Mouse (Mus musculus): ENCODE measurements around the gene Lyrm4.
A peak's percentile ranks its signal among the peaks of the same experiment; 100 is the strongest.
"Not testable (repeated sequence)": the region's sequence is repeated elsewhere in the genome, so short reads cannot be mapped to it uniquely, and the experiment has no call there.

The Lyrm4 gene

GRCm38 (mm10) chr13:35994067-35994466 is 123.3 kb downstream of the Lyrm4 start:
- DNase-seq (ENCODE audit: low spot score) = no peak

GRCm38 (mm10) chr13:35991185-35991584 is 126.1 kb downstream of the Lyrm4 start:
- DNase-seq (ENCODE audit: low spot score) = not testable (repeated sequence)

- DNase-seq (ENCODE audit: low spot score) = no peak
Observed at GRCm38 (mm10) chr13:35989329-35989728, 128.0 kb downstream of the Lyrm4 start.

- DNase-seq (ENCODE audit: low spot score) = no peak
Observed at GRCm38 (mm10) chr13:35982985-35983384, 134.3 kb downstream of the Lyrm4 start.

GRCm38 (mm10) chr13:35980471-35980870 is 136.9 kb downstream of the Lyrm4 start:
- no peak for DNase-seq (ENCODE audit: low spot score)

- no peak for DNase-seq (ENCODE audit: low spot score)
Observed at GRCm38 (mm10) chr13:35976912-35977311, 140.4 kb downstream of the Lyrm4 start.

- DNase-seq (ENCODE audit: low spot score) = no peak
Observed at GRCm38 (mm10) chr13:35969829-35970228, 147.5 kb downstream of the Lyrm4 start.

- no peak for DNase-seq (ENCODE audit: low spot score)
Observed at GRCm38 (mm10) chr13:35969431-35969721, 147.9 kb downstream of the Lyrm4 start.

GRCm38 (mm10) chr13:35968719-35969430 is 148.5 kb downstream of the Lyrm4 start:
- no peak for DNase-seq (ENCODE audit: low spot score)

- DNase-seq (ENCODE audit: low spot score) = no peak
Observed at GRCm38 (mm10) chr13:35968131-35968718, 149.1 kb downstream of the Lyrm4 start.

GRCm38 (mm10) chr13:35967690-35968089 is 149.6 kb downstream of the Lyrm4 start:
- DNase-seq (ENCODE audit: low spot score) = no peak

- no peak for DNase-seq (ENCODE audit: low spot score)
Observed at GRCm38 (mm10) chr13:35963583-35963982, 153.7 kb downstream of the Lyrm4 start.

- DNase-seq (ENCODE audit: low spot score) = no peak
Observed at GRCm38 (mm10) chr13:35959391-35960067, 157.8 kb downstream of the Lyrm4 start.

GRCm38 (mm10) chr13:35958539-35958938 is 158.8 kb downstream of the Lyrm4 start, which contains the start of gene Ppp1r3g:
Gene Ppp1r3g, plus strand, starts transcription at chr13:35958839.
- DNase-seq (ENCODE audit: low spot score) = no peak

- no peak for DNase-seq (ENCODE audit: low spot score)
Observed at GRCm38 (mm10) chr13:35949814-35950455, 167.4 kb downstream of the Lyrm4 start.

GRCm38 (mm10) chr13:35947354-35948000 is 169.8 kb downstream of the Lyrm4 start:
- peak; percentile 33 for DNase-seq (ENCODE audit: low spot score)

- DNase-seq (ENCODE audit: low spot score) = no peak
Observed at GRCm38 (mm10) chr13:35946659-35947353, 170.5 kb downstream of the Lyrm4 start.

GRCm38 (mm10) chr13:35940934-35941333 is 176.4 kb downstream of the Lyrm4 start:
- no peak for DNase-seq (ENCODE audit: low spot score)

GRCm38 (mm10) chr13:35939871-35940665 is 177.3 kb downstream of the Lyrm4 start:
- DNase-seq (ENCODE audit: low spot score) = no peak

- no peak for DNase-seq (ENCODE audit: low spot score)
Observed at GRCm38 (mm10) chr13:35937991-35938390, 179.3 kb downstream of the Lyrm4 start.

All from T-cell, adult 2 months (primary cell).